Comparison of ENCODE assay signal across 11 mouse cellular contexts in the genomic region with DNA sequence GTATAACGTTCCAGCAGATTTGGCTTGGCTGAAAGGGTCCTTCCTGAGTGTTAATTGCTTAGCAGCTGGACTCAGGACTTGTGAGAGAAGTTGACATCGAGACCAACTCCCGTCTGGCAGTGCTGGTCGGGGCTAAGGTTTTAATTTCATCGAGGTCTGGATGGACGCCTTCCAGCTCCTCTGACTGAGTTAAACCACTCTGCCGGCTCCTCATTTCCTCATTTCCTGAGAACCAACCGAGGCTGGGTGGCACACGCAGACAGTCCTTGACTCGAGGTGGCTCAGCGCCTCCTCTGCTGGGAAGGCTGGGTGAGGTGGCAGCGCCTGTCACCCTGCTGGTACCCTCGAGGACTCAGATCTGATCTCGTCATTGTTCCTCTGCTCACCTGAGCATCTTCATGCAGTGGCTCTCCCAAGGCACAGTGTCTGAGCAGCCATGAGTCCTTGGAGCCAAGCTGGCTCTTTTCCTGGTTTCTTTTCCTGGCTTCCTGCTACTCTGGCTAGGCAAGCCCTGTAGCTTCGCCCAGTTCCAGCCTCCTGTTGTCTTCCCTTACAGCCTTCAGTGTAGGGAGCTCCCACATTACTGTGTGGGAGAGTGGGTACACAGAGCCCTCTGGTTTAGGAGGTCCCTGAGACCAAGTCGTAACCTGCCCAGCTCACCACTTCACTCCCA. TPM values are rescaled to one million over a fixed set of nuclear protein-coding genes. Genes with fewer than 3 reads are reported as not detected.
A peak's percentile ranks its signal among the peaks of the same experiment; 100 is the strongest.
DNase-seq lines count a peak whose midpoint lies in the region; ATAC-seq lines count a peak whose summit lies in the region.
"Had no signal": no experiment of that assay in that cellular context is flagged by ENCODE, and none has a peak within 500 bp of the region (broad histone marks: within the 10 kb centered on the region; RNA-seq: fewer than 3 reads in every experiment).

No protein-coding gene starts in this region.

- H3K27me3 ChIP-seq in embryonic facial prominence, embryonic 15.5 days, result no peaks in the 10 kb centered on the region
- H3K27me3 ChIP-seq in lung, embryonic 16.5 days (ENCODE audit: control insufficient read depth, insufficient read depth, low read depth, low read length), result no peaks in the 10 kb centered on the region
- H3K27me3 ChIP-seq in hindbrain, embryonic 13.5 days, result no peaks in the 10 kb centered on the region

- peak overlapping the region; percentile 61 for H3K27ac ChIP-seq in embryonic facial prominence, embryonic 15.5 days (replicated peaks)
- H3K27ac ChIP-seq in lung, embryonic 16.5 days (ENCODE audit: low read length), result peak overlapping the region; percentile 19; the same call in 1 of the 2 replicates
- H3K27ac ChIP-seq in hindbrain, embryonic 13.5 days, result no peak overlapping the region

- no peak overlapping the region for H3K4me2 ChIP-seq in embryonic facial prominence, embryonic 15.5 days (replicated peaks)
- no peak overlapping the region for H3K4me2 ChIP-seq in lung, embryonic 16.5 days (ENCODE audit: low read depth, low read length)
- H3K4me2 ChIP-seq in hindbrain, embryonic 13.5 days, result no peak overlapping the region

- no peak overlapping the region for H3K9ac ChIP-seq in embryonic facial prominence, embryonic 15.5 days
- no peak overlapping the region for H3K9ac ChIP-seq in lung, embryonic 16.5 days (ENCODE audit: low read length)
- no peak overlapping the region for H3K9ac ChIP-seq in hindbrain, embryonic 13.5 days

- peak; percentile 95 for DNase-seq in heart, adult 11 months
- DNase-seq in heart, adult 8-10 months (ENCODE audit: low spot score), result no peak
- peak; percentile 70 for DNase-seq in 416B (ENCODE audit: low read depth)
- DNase-seq in left cerebral cortex, adult 18-20 months (ENCODE audit: low spot score in 2 of 2), result no peak
- no peak for DNase-seq in adrenal gland, postnatal 10 days
- DNase-seq: left cerebral cortex, postnatal 4 days; thymus, postnatal 25 days had no signal

- ATAC-seq in embryonic facial prominence, embryonic 15.5 days (ENCODE audit: insufficient number of reproducible peaks, low FRiP score, low TSS enrichment, low read depth), result 0 out of 2 replicates have a peak, but pooled peaks have one; percentile 15
- ATAC-seq in lung, embryonic 16.5 days (ENCODE audit: low read depth), result no peak
- no peak for ATAC-seq in hindbrain, embryonic 13.5 days (ENCODE audit: low FRiP score)
- ATAC-seq: hindbrain, embryonic 16.5 days had no signal

- WGBS in embryonic facial prominence, embryonic 15.5 days, result 49% methylated on average over 16 of the region's 16 CpGs
- WGBS in lung, embryonic 16.5 days, result 54% methylated on average over 16 of the region's 16 CpGs
- 81% methylated on average over 16 of the region's 16 CpGs for WGBS in hindbrain, embryonic 13.5 days

- H3K4me3 ChIP-seq in embryonic facial prominence, embryonic 15.5 days (replicated peaks), result no peak overlapping the region
- no peak overlapping the region for H3K4me3 ChIP-seq in lung, embryonic 16.5 days (ENCODE audit: low read length)
- H3K4me3 ChIP-seq in hindbrain, embryonic 13.5 days, result no peak overlapping the region

- H3K36me3 ChIP-seq in embryonic facial prominence, embryonic 15.5 days, result no peaks in the 10 kb centered on the region
- H3K36me3 ChIP-seq in lung, embryonic 16.5 days (ENCODE audit: control insufficient read depth, insufficient read depth, low read length), result no peaks in the 10 kb centered on the region
- H3K36me3 ChIP-seq in hindbrain, embryonic 13.5 days, result no peaks in the 10 kb centered on the region

- H3K9me3 ChIP-seq in embryonic facial prominence, embryonic 15.5 days (replicated peaks), result no peaks in the 10 kb centered on the region
- no peaks in the 10 kb centered on the region for H3K9me3 ChIP-seq in lung, embryonic 16.5 days (ENCODE audit: control insufficient read depth, low read length)
- H3K9me3 ChIP-seq in hindbrain, embryonic 13.5 days, result no peaks in the 10 kb centered on the region

- H3K4me1 ChIP-seq in embryonic facial prominence, embryonic 15.5 days, result peaks cover 32% of the 10 kb centered on the region
- H3K4me1 ChIP-seq in lung, embryonic 16.5 days (replicated peaks; ENCODE audit: control insufficient read depth, insufficient read depth, low read length), result peaks cover 16% of the 10 kb centered on the region
- peaks cover 10% of the 10 kb centered on the region; the same call in 1 of the 2 replicates for H3K4me1 ChIP-seq in hindbrain, embryonic 13.5 days (replicated peaks)

RNA-seq across cellular contexts. Expression of gene Map3k14, which starts 21.2 kb away (rescaled TPM):
- 1 to 10 TPM; 2.7 to 3.9 (median 3.6) TPM for total RNA-seq in heart, adult 8-10 months (2022)
- polyA plus RNA-seq in embryonic facial prominence, embryonic 15.5 days (2015; fragmentation: Nextera tagmentation; extraction: Ambion mirVana), result 5.1 and 5.3 TPM in 2 replicates
- polyA plus RNA-seq in lung, embryonic 16.5 days (2015; fragmentation: Nextera tagmentation; extraction: Ambion mirVana), result 3.7 and 4.5 TPM in 2 replicates
- total RNA-seq in left cerebral cortex, adult 18-20 months (2021), result 1 to 10 TPM; 5.7 to 5.9 TPM
- total RNA-seq in adrenal gland, postnatal 10 days (2021), result 1 to 10 TPM; 5.2 to 6.9 TPM
- polyA plus RNA-seq in hindbrain, embryonic 13.5 days (2015; fragmentation: Nextera tagmentation; extraction: Ambion mirVana), result 3.2 and 3.4 TPM in 2 replicates

Comparison
In these comparisons a context has a peak if more than half of its experiments do, and no peak if none do; other contexts are left out.
1. DNase-seq: peak in heart, adult 11 months (single experiment) and 416B (single experiment); none in heart, adult 8-10 months (single experiment), left cerebral cortex, adult 18-20 months (0 of 2) and adrenal gland, postnatal 10 days (single experiment).